Mouse (Mus musculus) left cerebral cortex, adult 2 months (tissue): ENCODE measurements at regions not wholly inside any gene's neighbourhood (a gene's known extent, or its start where the extent isn't known, plus 50 kb on each side); places are given as distances from the start of the nearest gene placed in this dataset.

Source experiments
- DNase-seq, 2 experiments: peaks; one replicate each; pipeline ENCODE4 v3.0.0; 2021 to 2022; ENCODE audit warnings: low spot score in 2 of 2, mixed read lengths in 1 of 2; ENCODE audit errors: extremely low spot score in 1 of 2
- H3K27ac ChIP-seq: fragments of 200-600 bp; 2 replicates; pipeline ENCODE4 v1.8.1; 2022
- H3K4me3 ChIP-seq: fragments of 200-600 bp; 2 replicates; pipeline ENCODE4 v1.8.1; 2022
- CTCF ChIP-seq: fragments of 200-600 bp; IDR thresholded peaks from 2 replicates; pipeline ENCODE4 v1.8.1; 2022; ENCODE audit warnings: antibody characterized with exemption, mild to moderate bottlenecking, moderate library complexity
- intact Hi-C: fragments of 180-260 bp; cut with DNase I; formaldehyde crosslinking; loops from one replicate; pipeline ENCODE4 v1.15.1; 2025

- no peak overlapping the region for H3K27ac ChIP-seq
- intact Hi-C loops: no loop called here
- TF ChIP-seq CTCF: no peak
- no peak for DNase-seq
- H3K4me3 ChIP-seq: no peak overlapping the region
These were observed 605.8 kb upstream of the Slc35b3 start for GRCm38 (mm10) chr13:39566491-39566890.

DNA sequence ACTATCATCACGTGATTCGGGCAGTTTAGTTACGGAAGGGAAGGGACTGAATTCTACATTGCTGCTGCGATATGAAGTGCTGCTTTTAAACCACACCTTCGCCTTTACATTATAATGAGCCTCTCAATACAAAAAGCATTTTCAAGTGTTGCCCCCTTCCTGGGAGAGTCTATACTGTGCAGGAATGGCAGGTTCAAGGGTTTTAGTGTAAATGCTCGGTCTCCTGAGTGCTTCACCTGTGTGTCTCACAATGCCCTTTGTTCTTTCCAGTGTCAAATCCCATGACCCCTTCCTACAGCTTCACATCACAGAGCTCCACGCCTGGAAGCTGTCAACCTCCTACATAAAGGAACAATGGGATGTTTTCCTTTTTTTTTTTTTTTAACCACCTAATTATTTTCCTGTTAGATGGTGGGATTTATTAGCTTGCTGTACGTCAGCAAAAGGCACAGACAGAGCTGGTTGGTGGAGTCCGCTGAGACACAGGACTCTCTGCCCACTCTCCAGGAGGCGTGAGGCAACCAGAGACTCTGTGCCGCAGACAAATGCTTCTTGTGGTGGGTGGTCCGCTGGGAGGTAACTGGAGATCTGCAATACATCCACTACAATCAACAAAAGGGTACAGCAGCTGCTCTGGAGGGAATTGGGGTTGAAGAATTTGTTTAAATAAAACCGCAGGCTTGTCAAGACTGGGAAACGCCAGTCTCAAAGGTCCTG, 577.2 kb upstream of the Slc35b3 start:
- no peak for TF ChIP-seq CTCF
- Histone ChIP-seq H3K4me3 (no peak overlapping the region), H3K27ac (no peak overlapping the region)
- intact Hi-C loops: no loop called here
- DNase-seq: no peak

- no peak for DNase-seq
- intact Hi-C loops: no loop called here
- peak; percentile 26 for TF ChIP-seq CTCF
These were observed 565.8 kb upstream of the Slc35b3 start for GRCm38 (mm10) chr13:39526469-39526868.

GRCm38 (mm10) chr13:39523856-39524301, 563.2 kb upstream of the Slc35b3 start:
- intact Hi-C loops: no loop called here
- H3K4me3 ChIP-seq: no peak overlapping the region
- no peak for TF ChIP-seq CTCF
- DNase-seq: no peak
- no peak overlapping the region for H3K27ac ChIP-seq

More at GRCm38 (mm10) chr13:39526469-39526868, 565.8 kb upstream of the Slc35b3 start:
- H3K4me3 ChIP-seq: no peak overlapping the region
- no peak overlapping the region for H3K27ac ChIP-seq

DNA sequence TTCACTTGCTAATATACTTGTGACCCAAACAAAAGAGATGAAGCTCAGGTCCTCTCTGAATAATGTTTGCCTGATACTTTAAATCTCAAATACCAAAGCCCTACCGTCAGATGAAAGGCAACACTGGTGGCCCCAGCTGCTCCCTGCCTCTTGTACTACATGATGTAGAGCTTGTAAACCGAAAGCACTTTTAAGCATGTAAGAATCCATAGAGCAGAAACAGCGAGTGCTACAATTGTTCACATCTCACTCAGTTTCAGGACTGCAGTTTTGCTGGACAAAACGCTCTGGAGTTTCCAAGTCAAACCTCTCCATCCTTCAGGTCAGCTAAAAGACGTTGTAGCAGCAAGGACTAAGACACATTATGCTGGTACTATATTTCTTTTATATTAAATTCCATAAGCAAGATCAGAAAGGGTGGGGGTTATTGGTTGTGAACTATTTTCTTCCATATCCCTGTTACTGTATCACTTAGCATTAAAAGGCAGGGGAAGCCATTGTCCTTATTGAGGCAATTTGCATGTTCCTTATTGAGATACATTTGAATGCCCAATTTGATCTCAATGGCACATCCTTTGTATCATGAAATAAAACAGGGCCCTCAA, 562.7 kb upstream of the Slc35b3 start:
- H3K4me3 ChIP-seq: no peak overlapping the region
- DNase-seq: no peak
- intact Hi-C loops: no loop called here
- TF ChIP-seq CTCF: no peak
- no peak overlapping the region for H3K27ac ChIP-seq

GRCm38 (mm10) chr13:39520846-39521245, 560.2 kb upstream of the Slc35b3 start:
- DNase-seq: no peak
- no peak for TF ChIP-seq CTCF

GRCm38 (mm10) chr13:39516106-39516505, 555.4 kb upstream of the Slc35b3 start:
- H3K4me3 ChIP-seq: no peak overlapping the region
- TF ChIP-seq CTCF: no peak
- no peak overlapping the region for H3K27ac ChIP-seq
- intact Hi-C loops: no loop called here
- no peak for DNase-seq

More at GRCm38 (mm10) chr13:39520846-39521245, 560.2 kb upstream of the Slc35b3 start:
- intact Hi-C loops: no loop called here
- Histone ChIP-seq H3K4me3 (no peak overlapping the region), H3K27ac (no peak overlapping the region)

DNA sequence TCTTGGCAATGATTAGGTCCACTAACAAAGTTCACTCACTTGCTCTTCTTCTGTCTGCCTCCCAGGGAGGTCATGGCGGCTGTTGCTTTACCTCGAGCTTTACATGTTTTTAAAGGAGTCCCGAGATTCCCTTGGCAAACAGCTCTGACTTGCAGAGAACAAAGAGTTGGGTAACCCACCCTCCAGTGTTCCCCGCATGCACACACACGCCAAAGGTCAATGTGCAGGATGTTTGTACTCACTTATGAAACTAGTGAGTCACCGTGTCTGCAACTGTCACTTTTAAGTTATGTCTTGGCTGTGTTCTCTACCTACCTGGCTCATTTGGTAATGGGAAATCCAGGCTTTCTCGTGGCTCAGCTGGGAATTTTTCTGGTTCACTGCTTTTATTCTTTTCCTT, 529.1 kb upstream of the Slc35b3 start:
- no peak for TF ChIP-seq CTCF

DNA sequence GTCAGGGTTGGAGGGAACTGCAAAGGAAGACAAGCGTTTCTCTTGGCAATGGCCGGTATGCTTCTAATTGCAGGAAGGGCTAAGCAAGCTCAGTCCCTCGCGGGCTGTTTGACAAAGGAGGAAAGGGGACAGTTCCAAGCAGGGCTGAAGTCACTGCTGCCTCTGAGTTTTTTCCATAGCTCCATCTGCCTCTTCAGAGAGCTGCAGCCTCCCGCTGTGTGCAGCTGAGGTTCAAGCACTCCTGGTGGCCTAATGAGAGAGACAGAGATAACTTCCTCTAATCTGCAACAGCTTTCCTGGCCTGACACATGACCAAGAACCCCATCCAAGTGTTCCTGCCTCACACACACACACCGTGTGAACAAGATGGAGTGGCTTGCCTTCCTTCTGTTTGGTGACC, 511.9 kb upstream of the Slc35b3 start:
- no peak overlapping the region for H3K27ac ChIP-seq
- no peak overlapping the region for H3K4me3 ChIP-seq
- DNase-seq: no peak
- intact Hi-C loops: no loop called here
- no peak for TF ChIP-seq CTCF

More for the DNA sequence above, 529.1 kb upstream of the Slc35b3 start:
- Histone ChIP-seq H3K27ac (no peak overlapping the region), H3K4me3 (no peak overlapping the region)
- no peak for DNase-seq
- intact Hi-C loops: no loop called here

GRCm38 (mm10) chr13:39441799-39442198, 481.1 kb upstream of the Slc35b3 start:
- TF ChIP-seq CTCF: no peak
- intact Hi-C loops: loop anchor here (2.0 to 5.0 kb wide), 3 partner anchors 259 to 1306 kb away; no protein-coding TSS in a partner anchor
- no peak overlapping the region for H3K27ac ChIP-seq
- no peak overlapping the region for H3K4me3 ChIP-seq
- DNase-seq: no peak

DNA sequence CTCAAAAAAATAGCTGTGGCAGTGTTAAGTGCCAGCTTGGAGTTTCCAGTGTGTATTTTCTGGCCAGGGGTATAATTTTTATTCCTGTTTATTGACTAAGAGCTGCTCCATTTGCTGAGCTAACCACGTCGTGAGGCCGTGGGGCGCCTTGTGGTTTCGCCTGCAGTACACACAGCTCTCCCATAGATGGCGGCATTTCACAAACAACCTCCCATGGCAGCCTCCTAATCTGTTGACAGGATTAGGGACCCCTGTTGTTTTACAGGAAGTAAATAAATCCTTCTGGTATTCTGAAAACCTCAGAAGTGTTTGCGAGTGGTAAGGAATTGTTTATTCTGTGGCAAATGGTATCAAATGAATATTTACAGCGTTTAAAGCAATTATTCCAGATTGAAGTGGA, 480.2 kb upstream of the Slc35b3 start:
- Histone ChIP-seq H3K27ac (no peak overlapping the region), H3K4me3 (0 out of 2 replicates have a peak overlapping the region, but pooled peaks have one; percentile 0)
- DNase-seq: peak; percentile 63 to 73
- TF ChIP-seq CTCF: peak; percentile 96
- intact Hi-C loops: loop anchor here (2.0 to 5.0 kb wide), 3 partner anchors 258 to 1306 kb away; no protein-coding TSS in a partner anchor

DNA sequence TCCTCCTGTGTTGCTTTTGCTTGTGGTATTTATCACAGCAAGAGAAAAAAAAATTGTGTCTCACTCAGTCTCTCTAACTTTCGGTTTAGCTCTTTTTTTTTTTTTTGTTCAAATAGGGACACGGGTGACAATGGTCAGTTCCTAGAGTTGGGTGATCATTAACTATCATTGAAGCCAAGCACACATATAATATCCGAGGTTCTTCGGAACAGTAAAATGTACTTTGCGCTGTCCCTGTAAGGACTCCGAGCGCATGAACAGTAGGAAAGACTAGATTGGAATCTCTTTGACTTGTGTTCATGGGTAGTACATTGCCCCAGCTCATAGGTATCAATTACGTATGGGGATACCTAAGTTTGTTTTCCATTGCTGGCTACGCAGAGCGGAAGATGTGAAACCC, 479.7 kb upstream of the Slc35b3 start:
- Histone ChIP-seq H3K4me3 (no peak overlapping the region), H3K27ac (no peak overlapping the region)
- DNase-seq: no peak
- no peak for TF ChIP-seq CTCF
- intact Hi-C loops: loop anchor here (2.0 to 5.0 kb wide), 3 partner anchors 258 to 1307 kb away; no protein-coding TSS in a partner anchor
